ENCODE assay signal across 8 mouse cellular contexts in the genomic region with DNA sequence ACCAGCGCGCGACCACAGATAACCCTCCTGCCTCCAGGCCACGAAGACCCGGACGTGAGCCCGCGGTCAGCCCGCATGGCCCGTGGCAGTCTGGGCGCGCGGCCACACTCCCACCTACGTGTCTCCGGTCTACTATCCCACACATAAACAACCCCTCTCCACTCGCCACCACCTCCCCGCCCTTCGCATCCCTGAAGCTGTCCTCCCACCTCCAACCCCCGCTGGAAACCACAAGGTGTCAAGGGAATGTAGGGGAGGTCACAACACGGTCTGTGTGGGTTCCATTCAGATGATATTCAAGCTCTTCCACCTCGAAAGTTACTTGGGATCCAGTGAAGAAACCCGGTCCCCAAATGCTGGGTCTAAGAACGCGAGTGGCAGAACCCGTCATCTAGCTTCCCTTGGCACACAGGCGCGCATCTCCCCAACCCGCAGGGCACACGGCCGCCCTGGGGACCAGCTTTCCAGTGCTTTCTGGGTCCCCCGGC. TPM values are rescaled to one million over a fixed set of nuclear protein-coding genes. Genes with fewer than 3 reads are reported as not detected.
DNase-seq lines count a peak whose midpoint lies in the region; ATAC-seq and TF ChIP-seq lines count a peak whose summit lies in the region.

No protein-coding gene starts in this region.

- H3K9me3 ChIP-seq in forebrain, embryonic 12.5 days: no peaks in the 10 kb centered on the region
- no peaks in the 10 kb centered on the region for H3K9me3 ChIP-seq in hindbrain, postnatal 0 days (ENCODE audit: low read length)
- no peaks in the 10 kb centered on the region for H3K9me3 ChIP-seq in stomach, postnatal 0 days (ENCODE audit: control insufficient read depth, low read length)

- H3K4me1 ChIP-seq in forebrain, embryonic 12.5 days: peaks cover 20% of the 10 kb centered on the region
- H3K4me1 ChIP-seq in hindbrain, postnatal 0 days (ENCODE audit: insufficient read depth, low read length): 0 out of 2 replicates have a peak, but pooled peaks cover 11% of the 10 kb centered on the region
- H3K4me1 ChIP-seq in stomach, postnatal 0 days (replicated peaks; ENCODE audit: control insufficient read depth, insufficient read depth): no peaks in the 10 kb centered on the region

- peak in 1 of 2 experiments; percentile 39 for DNase-seq in layer of hippocampus, adult 2 months (ENCODE audit: low spot score in 2 of 2)
- DNase-seq in layer of hippocampus, adult 9-10 months (ENCODE audit: low spot score): no peak
- DNase-seq in adrenal gland, postnatal 25 days: peak; percentile 30
- DNase-seq in hindbrain, postnatal 0 days (ENCODE audit: low spot score): peak; percentile 38
- DNase-seq in lung, postnatal 4 days: peak; percentile 14 to 29
- no peak for DNase-seq in stomach, postnatal 0 days (ENCODE audit: low spot score)

- under 1% methylated on average over 27 of the region's 31 CpGs for whole genome bisulfite sequencing in forebrain, embryonic 12.5 days
- under 1% methylated on average over 31 of the region's 31 CpGs for WGBS in hindbrain, postnatal 0 days
- under 1% methylated on average over 31 of the region's 31 CpGs for WGBS in stomach, postnatal 0 days

- ATAC-seq in forebrain, embryonic 12.5 days (ENCODE audit: low FRiP score): peak; percentile 10; the same call in 1 of the 2 replicates
- ATAC-seq in hindbrain, postnatal 0 days: peak; percentile 4; the same call in 1 of the 2 replicates
- ATAC-seq in stomach, postnatal 0 days (ENCODE audit: low FRiP score, low TSS enrichment): peak; percentile 14; the same call in 1 of the 2 replicates
- no peak for ATAC-seq in erythroblast, adult 5-6 weeks (replicated peaks; ENCODE audit: low FRiP score, poor library complexity, severe bottlenecking)

- H3K4me2 ChIP-seq in forebrain, embryonic 12.5 days: peak overlapping the region; percentile 98
- peak overlapping the region; percentile 88 for H3K4me2 ChIP-seq in hindbrain, postnatal 0 days (ENCODE audit: low read depth, low read length)
- H3K4me2 ChIP-seq in stomach, postnatal 0 days (replicated peaks; ENCODE audit: low read depth): peak overlapping the region; percentile 94

- no peak for TF ChIP-seq CTCF in layer of hippocampus, adult 2 months (conservative IDR thresholded peaks at IDR 0.05)
- no peak for TF ChIP-seq CTCF in hindbrain, postnatal 0 days (IDR thresholded peaks at IDR 0.05; ENCODE audit: low read depth)
- no peak for TF ChIP-seq CTCF in stomach, postnatal 0 days (IDR thresholded peaks at IDR 0.05; ENCODE audit: low read depth)

- TF ChIP-seq EP300 in stomach, postnatal 0 days (optimal IDR thresholded peaks at IDR 0.05): no peak

- peak overlapping the region; percentile 89 for H3K9ac ChIP-seq in forebrain, embryonic 12.5 days
- H3K9ac ChIP-seq in hindbrain, postnatal 0 days (replicated peaks; ENCODE audit: low read length): peak overlapping the region; percentile 81
- peak overlapping the region; percentile 66 for H3K9ac ChIP-seq in stomach, postnatal 0 days (ENCODE audit: low read length)

- peak overlapping the region; percentile 98 for H3K27ac ChIP-seq in layer of hippocampus, adult 2 months
- peak overlapping the region; percentile 31; the same call in 1 of the 2 replicates for H3K27ac ChIP-seq in forebrain, embryonic 12.5 days
- H3K27ac ChIP-seq in hindbrain, postnatal 0 days: peak overlapping the region; percentile 89
- H3K27ac ChIP-seq in stomach, postnatal 0 days (replicated peaks): peak overlapping the region; percentile 61; the same call in 1 of the 2 replicates

- peaks cover 23% of the 10 kb centered on the region for H3K27me3 ChIP-seq in forebrain, embryonic 12.5 days
- no peaks in the 10 kb centered on the region for H3K27me3 ChIP-seq in hindbrain, postnatal 0 days (ENCODE audit: insufficient read depth, low read length)
- no peaks in the 10 kb centered on the region for H3K27me3 ChIP-seq in stomach, postnatal 0 days (ENCODE audit: control insufficient read depth, insufficient read depth, low read length)

- no peaks in the 10 kb centered on the region for H3K36me3 ChIP-seq in forebrain, embryonic 12.5 days (replicated peaks)
- H3K36me3 ChIP-seq in hindbrain, postnatal 0 days (ENCODE audit: insufficient read depth, low read length): no peaks in the 10 kb centered on the region
- H3K36me3 ChIP-seq in stomach, postnatal 0 days (ENCODE audit: control insufficient read depth, insufficient read depth, low read length): no peaks in the 10 kb centered on the region

- peak overlapping the region; percentile 67 for H3K4me3 ChIP-seq in layer of hippocampus, adult 2 months
- H3K4me3 ChIP-seq in forebrain, embryonic 12.5 days (replicated peaks): peak overlapping the region; percentile 81
- H3K4me3 ChIP-seq in hindbrain, postnatal 0 days (ENCODE audit: low read length): peak overlapping the region; percentile 92
- H3K4me3 ChIP-seq in stomach, postnatal 0 days (ENCODE audit: low read depth, low read length): peak overlapping the region; percentile 63

RNA-seq across cellular contexts. Expression of gene Klhl29, which starts 1.2 kb away (rescaled TPM):
- 10 to 100 TPM; 38.9 to 40.9 TPM for total RNA-seq in layer of hippocampus, adult 2 months (2021)
- total RNA-seq in adrenal gland, postnatal 25 days (2021): 15.2 and 18.2 TPM in 2 replicates
- 3.4 TPM in 2 replicates for polyA plus RNA-seq in forebrain, embryonic 12.5 days (2016; fragmentation: Nextera tagmentation; extraction: Ambion mirVana)
- total RNA-seq in hindbrain, postnatal 0 days (2014; rRNA removed): 11.2 and 16.7 TPM in 2 replicates
- 2.8 and 3.0 TPM in 2 replicates for polyA plus RNA-seq in hindbrain, postnatal 0 days (2015; fragmentation: Nextera tagmentation; extraction: Ambion mirVana)
- polyA plus RNA-seq in stomach, postnatal 0 days (2015; fragmentation: Nextera tagmentation; extraction: Ambion mirVana): 0.64 and 0.67 TPM in 2 replicates
- not detected in 2 replicates for total RNA-seq in erythroblast, adult 5-6 weeks (2015; ENCODE audit: low replicate concordance)
- not detected in 2 replicates for total RNA-seq in erythroblast, adult 5-6 weeks (2017; ENCODE audit: low replicate concordance)

Comparison
In these comparisons a context has a peak if more than half of its experiments do, and no peak if none do; other contexts are left out.
1. DNase-seq: peak in adrenal gland, postnatal 25 days (single experiment), hindbrain, postnatal 0 days (single experiment) and lung, postnatal 4 days (2 of 2); none in layer of hippocampus, adult 9-10 months (single experiment) and stomach, postnatal 0 days (single experiment).
2. H3K27ac ChIP-seq: peak in every context shown above with its lines; median percentile 98 in layer of hippocampus, adult 2 months; 89 in hindbrain, postnatal 0 days; 61 in stomach, postnatal 0 days; 31 in forebrain, embryonic 12.5 days.
3. RNA of gene Klhl29, which starts 1.2 kb away (total RNA-seq): 38.9 to 40.9 TPM in layer of hippocampus, adult 2 months, 15.2 to 18.2 TPM in adrenal gland, postnatal 25 days and 11.2 to 16.7 TPM in hindbrain, postnatal 0 days; not detected in erythroblast, adult 5-6 weeks; every median in the first group is over 10 times any median in the second.
4. Peak in every context shown above with its lines, with median percentiles within 50 percentile points of each other: H3K4me3 ChIP-seq, H3K4me2 ChIP-seq and H3K9ac ChIP-seq.